Mouse (Mus musculus): Measurements from ENCODE around the gene AU018091. TPM values are rescaled to one million over a fixed set of nuclear protein-coding genes. Genes with fewer than 3 reads are reported as not detected.
"Not testable (repeated sequence)": the region's sequence is repeated elsewhere in the genome, so short reads cannot be mapped to it uniquely, and the experiment has no call there.

Gene AU018091
- total RNA-seq, 2 experiments from 2014 or later = not detected

DNA sequence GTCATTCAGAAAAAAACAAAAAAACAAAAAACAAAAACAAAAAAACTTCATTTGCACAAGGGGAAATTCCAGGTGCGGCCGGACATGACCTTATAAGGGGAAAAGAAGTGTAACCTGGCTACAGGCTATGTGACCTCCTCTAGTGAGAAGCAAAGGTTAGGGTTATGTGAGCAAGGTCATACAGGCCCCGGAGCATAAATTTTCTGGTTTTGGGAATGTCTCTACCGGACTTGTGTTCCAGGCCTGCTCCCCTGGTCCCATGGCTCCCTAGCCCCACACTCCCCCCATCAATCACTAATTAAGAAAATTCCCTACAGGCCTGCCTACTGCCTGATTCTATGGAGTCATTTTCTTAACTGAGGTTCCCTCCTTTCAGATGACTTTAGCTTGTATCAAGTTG is 2.7 kb downstream of the AU018091 start:
- no peak for DNase-seq

DNA sequence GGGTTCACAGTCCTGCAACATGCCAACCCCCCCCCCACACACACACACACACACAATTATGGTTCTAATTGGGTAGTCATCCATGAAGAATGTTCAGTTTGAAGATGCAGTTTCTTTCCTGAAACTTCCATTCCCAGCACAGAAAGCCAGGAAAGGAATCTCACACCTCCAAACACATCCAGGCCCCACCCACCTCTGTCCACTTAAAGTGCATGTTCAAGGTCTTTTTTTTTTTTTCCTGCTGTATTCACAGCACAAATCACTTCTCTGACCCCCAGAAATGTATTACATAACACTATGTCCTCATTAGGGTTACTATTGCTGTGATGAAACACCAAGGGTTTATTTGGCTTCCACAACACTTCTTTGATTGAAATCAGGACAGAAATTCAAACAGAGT is 4.0 kb downstream of the AU018091 start:
- no peak for DNase-seq

DNA sequence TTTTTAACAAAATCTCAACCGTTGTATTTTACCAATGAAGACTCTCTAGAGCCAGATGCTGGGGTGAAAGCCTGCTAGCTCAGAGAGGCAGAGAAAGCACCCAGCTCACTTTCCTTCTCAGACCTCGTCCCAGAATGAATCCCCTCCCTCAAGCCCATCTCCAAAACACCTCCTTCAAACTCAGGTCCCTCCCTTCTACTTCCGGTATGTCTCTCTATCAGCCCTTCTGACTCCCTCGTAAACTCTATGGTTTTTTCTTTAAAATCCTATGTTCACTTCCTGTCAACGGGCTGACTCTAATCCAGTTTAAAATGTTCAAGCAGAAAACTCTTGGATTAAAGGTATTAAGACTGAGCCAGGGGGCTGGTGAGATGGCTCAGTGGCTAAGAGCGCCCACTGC is 4.6 kb downstream of the AU018091 start:
- no peak for DNase-seq

DNA sequence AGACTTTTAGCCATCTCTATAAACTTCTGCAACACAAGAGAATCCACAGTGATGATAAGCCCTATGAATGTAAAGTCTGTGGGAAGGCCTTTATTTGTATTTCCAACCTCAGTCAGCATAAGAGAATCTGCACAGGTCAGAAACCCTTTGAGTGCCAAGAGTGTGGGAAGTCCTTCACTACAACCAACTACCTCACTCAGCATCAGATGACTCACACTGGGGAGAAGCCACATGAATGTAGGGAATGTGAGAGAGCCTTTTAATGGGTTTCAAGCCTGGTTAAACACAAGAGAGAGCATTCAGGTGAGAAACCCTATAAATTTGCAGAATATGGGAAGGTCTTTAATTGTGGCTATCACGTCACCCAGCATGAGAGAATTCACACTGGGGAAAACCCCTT is 18.6 kb downstream of the AU018091 start:
- no peak for DNase-seq

DNA sequence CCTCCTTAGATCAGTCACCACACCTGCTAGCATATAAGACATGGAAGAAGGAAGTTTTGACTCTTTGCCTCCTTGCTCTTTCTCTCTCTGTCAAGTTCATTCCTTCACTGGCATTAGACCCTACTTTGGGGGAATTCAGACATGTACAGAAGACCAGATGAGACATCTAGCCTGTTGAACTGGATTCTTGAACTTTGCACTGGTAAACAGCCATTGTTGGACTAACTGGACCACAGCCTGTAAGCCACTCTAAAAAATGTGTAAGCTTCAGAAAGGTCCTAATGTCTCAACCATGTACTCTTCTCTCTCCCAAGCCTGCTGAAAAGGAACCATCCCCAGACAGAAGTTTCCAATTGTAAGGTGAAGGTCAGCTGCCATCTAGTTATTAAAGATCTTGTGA is 22.9 kb downstream of the AU018091 start:
- DNase-seq = no peak

DNA sequence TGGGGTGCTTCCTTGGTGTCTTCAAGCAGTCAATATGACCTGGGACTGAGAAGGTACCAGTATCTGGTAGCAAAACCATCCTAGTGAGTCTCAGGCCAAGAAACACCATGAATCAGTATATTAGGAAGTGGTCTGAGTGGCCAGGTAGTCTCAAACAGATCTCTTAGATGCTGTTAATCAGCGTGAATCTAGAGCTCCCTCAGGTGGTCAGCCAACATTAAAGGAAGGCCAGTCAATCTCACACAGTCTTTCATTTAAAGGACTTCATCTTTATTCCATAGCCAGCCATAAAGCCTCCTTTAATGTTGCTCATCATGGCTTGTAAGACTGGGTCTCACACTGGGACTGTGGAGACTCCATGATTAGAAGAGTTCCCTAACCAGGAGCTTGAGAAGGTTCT is 25.7 kb downstream of the AU018091 start:
- DNase-seq = no peak

DNA sequence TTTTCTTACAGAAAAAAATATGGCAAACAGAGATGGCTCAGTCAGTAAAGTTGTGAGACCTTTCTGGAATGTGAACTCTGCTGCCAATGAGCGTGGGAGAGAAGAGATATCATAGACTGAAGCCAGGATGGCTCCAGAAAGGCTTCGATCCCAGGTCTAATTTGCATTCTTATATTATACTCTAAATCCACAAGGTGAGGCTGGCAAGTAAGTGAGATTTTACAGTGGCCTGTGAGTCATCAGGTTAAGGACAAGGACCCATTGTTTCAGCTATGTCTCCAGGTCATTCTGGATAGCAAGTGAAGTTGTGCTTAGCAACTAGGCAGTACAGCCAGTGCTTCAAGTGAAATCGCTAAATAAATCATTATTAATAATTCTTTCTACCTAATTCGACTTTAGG is 33.4 kb downstream of the AU018091 start:
- no peak for DNase-seq

DNA sequence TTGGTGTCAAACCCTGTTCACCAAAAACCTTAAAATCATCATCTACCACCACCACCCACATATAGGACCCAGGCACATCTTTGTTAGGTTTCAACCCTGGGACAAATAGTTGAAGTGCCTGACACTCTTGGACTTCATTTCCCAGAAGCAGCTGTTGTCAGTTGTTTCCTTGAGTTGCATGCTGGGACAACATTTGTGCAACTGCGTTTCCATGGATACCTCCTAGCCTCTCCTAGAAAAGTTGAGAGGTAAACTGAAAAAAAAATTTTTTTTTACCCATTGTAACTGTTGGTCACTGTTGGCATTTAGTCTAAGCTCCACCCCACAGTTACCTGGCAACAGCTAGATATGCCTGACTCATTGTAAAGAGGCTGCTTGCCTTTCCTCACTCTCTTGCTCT is 34.3 kb downstream of the AU018091 start:
- no peak for DNase-seq

DNA sequence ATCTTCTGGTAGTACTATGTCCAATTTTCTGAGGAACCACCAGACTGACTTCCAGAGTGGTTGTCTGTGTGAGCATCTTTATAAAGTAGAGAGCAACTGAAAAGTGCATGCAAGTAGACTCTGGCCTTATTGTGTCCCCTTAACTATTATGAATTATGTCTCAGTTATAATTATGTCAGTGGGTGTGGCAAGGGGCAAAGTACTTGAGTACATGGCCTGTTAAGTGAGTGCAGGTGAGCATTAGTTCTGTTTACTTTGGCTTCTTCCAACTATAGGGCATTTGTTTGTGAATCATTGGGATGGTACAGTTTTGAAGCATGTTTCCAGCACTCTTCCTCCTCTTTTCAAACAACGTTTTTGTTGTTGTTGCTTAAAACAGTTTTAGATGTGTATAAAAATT is 38.7 kb downstream of the AU018091 start:
- DNase-seq = no peak

DNA sequence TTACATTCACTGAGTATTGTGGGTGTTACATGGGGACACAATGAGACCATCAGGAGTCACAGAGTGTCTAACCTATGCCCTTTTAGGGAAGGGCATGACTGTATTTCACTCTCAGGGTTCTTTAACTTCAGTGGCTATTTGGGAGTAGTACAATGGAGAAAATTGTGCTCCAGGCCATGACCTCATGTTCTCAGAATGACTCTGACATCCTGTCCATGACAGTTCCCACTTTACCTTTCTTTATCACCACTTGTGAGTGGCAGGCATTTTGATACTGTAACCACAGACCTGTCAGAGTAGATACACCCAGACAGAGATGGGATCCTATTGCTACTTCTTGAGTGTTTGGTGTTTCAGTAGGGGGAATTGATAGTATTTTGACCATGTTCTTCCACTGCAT is 40.4 kb downstream of the AU018091 start:
- not testable (repeated sequence) for DNase-seq

DNA sequence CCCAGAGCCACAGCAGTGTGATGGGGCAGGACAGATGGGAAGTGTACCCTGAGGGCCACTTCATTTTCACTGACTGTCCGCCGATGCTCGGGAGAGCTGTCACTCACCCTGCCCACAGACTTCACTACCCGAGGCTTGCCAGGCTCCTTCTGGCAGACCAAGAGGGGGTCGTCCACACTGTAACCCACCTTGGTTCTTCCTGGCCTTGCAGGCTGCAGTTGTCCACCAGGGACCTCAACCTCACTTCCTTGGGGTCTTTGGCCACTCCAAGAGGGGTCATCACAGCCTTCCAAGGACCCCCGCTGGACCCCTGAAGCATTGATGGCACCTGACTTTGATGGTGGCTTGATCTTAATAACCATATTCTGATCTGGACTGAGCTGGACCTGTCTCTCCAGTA is 57.8 kb downstream of the AU018091 start:
- DNase-seq = not testable (repeated sequence)

DNA sequence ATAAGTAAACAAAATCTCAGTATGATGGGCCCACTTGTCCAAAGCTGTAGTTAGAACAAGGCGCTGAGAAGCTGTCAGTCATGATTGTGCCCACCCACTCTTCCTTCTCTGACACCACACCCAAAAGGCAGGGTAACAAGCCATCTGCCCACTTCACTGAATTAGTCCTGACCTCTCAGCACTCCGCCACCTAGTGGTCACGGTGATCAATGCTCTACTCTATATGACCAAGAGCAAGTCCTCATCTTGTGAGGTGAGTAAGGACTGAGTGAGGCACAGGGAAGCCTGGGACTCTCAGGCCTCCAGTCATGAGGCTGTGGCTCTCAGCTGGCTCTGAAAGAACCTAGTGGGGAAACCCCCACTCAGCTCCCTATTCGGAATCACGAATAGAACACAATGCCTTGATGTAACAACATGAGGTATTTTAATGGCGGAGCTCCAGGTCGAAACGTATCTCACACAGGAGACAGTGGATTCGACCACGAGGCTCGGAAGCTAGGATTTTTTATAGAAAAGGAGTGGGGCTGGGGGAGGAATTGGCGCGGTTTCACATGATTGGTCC is 62.4 kb downstream of the AU018091 start:
- DNase-seq = not testable (repeated sequence)

Small RNA genes lying within 50 kb of the gene (microRNA-seq; reads per million reads assigned to microRNA genes)
- 0 reads per million in 2 experiments for gene Mir290a
- gene Mir290b = 0 reads per million in 2 experiments
- 0 to 2.2 reads per million in 2 experiments for gene Mir291a
- 0 reads per million in 2 experiments for gene Mir292
- 0 reads per million in 2 experiments for gene Mir292b

Other genes starting within 250 kb of the AU018091 start
- gene Nlrp12, start 80.5 kb upstream of the AU018091 start, total RNA-seq (2021) = not detected
- gene Myadm, start 119.9 kb upstream of the AU018091 start, total RNA-seq (2021) = 100 to 1,000 TPM; 109 to 122 TPM
- gene Prkcg, start 120.0 kb upstream of the AU018091 start, total RNA-seq (2021) = 1 to 10 TPM in 1 of 2 experiments, under 1 TPM in 1; 0.85 to 1.2 TPM
- 1 to 10 TPM; 3.7 to 4.6 TPM for gene Cacng7, start 163.8 kb upstream of the AU018091 start, total RNA-seq (2021)
- gene Cacng8, start 221.5 kb upstream of the AU018091 start, total RNA-seq (2021) = not detected

Measured in heart, adult 18-20 months (tissue).